In genomic region chr4:98395690-98396437, GRCm38 (mm10) we compare ENCODE assay signal across 8 mouse cellular contexts. TPM values are rescaled to one million over a fixed set of nuclear protein-coding genes. Genes with fewer than 3 reads are reported as not detected.
A peak's percentile ranks its signal among the peaks of the same experiment; 100 is the strongest.
DNase-seq lines count a peak whose midpoint lies in the region; ATAC-seq and TF ChIP-seq lines count a peak whose summit lies in the region.

TSS of gene Patj (plus strand) at chr4:98395785.

- TF ChIP-seq EP300 in heart, postnatal 0 days (IDR thresholded peaks at IDR 0.05; ENCODE audit: low read depth): no peak

- peak; percentile 88 for TF ChIP-seq POLR2A in brain, embryonic 14.5 days (IDR thresholded peaks at IDR 0.05; ENCODE audit: borderline replicate concordance, extremely low read depth, insufficient read depth, insufficient read length, poor library complexity, severe bottlenecking)

- peak; percentile 79 for DNase-seq in brain, embryonic 14.5 days (ENCODE audit: low read depth)
- DNase-seq in forebrain, embryonic 14.5 days (ENCODE audit: low spot score): peak; percentile 70
- peak; percentile 40 for DNase-seq in heart, postnatal 0 days (ENCODE audit: low spot score)
- DNase-seq in kidney, postnatal 36 days: peak; percentile 77 to 86
- no peak for DNase-seq in liver, embryonic 13.5 days
- peak; percentile 73 for DNase-seq in neural tube, embryonic 11.5 days (ENCODE audit: low spot score)

- peak within 1 kb of the TSS; percentile 75 for H3ac ChIP-seq in C2C12 (ENCODE audit: control insufficient read depth, insufficient read length, low read depth)

- peak within 1 kb of the TSS; percentile 99 for H3K9ac ChIP-seq in forebrain, embryonic 14.5 days (ENCODE audit: low read length)
- peak within 1 kb of the TSS; percentile 94 for H3K9ac ChIP-seq in heart, postnatal 0 days (replicated peaks; ENCODE audit: low read depth, low read length)
- peak within 1 kb of the TSS; percentile 69 for H3K9ac ChIP-seq in liver, embryonic 13.5 days
- H3K9ac ChIP-seq in neural tube, embryonic 11.5 days (ENCODE audit: low read length): peak within 1 kb of the TSS; percentile 97
- peak within 1 kb of the TSS; percentile 99 for H3K9ac ChIP-seq in stomach, embryonic 16.5 days (ENCODE audit: low read length)

- H3K4me1 ChIP-seq in forebrain, embryonic 14.5 days (ENCODE audit: control insufficient read depth, insufficient read depth, low read length): peaks cover 3% of the 10 kb centered on the region; the same call in 1 of the 2 replicates
- peaks cover 3% of the 10 kb centered on the region; the same call in 1 of the 2 replicates for H3K4me1 ChIP-seq in heart, postnatal 0 days (ENCODE audit: control insufficient read depth, insufficient read depth)
- H3K4me1 ChIP-seq in liver, embryonic 13.5 days (replicated peaks): peaks cover 8% of the 10 kb centered on the region
- H3K4me1 ChIP-seq in neural tube, embryonic 11.5 days (ENCODE audit: control insufficient read depth, insufficient read depth, low read length): 0 out of 2 replicates have a peak, but pooled peaks cover 2% of the 10 kb centered on the region
- H3K4me1 ChIP-seq in stomach, embryonic 16.5 days (ENCODE audit: control insufficient read depth, insufficient read depth, low read length): peaks cover 7% of the 10 kb centered on the region; the same call in 1 of the 2 replicates

- H3K4me3 ChIP-seq in C2C12 (ENCODE audit: insufficient read depth, poor library complexity, severe bottlenecking): peak within 1 kb of the TSS; percentile 25
- H3K4me3 ChIP-seq in forebrain, embryonic 14.5 days (ENCODE audit: low read depth, low read length): peak within 1 kb of the TSS; percentile 84
- H3K4me3 ChIP-seq in heart, postnatal 0 days (ENCODE audit: low read depth, low read length): peak within 1 kb of the TSS; percentile 78
- peak within 1 kb of the TSS; percentile 66 for H3K4me3 ChIP-seq in liver, embryonic 13.5 days (replicated peaks)
- peak within 1 kb of the TSS; percentile 76 for H3K4me3 ChIP-seq in neural tube, embryonic 11.5 days (ENCODE audit: low read depth, low read length)
- H3K4me3 ChIP-seq in stomach, embryonic 16.5 days (replicated peaks; ENCODE audit: low read length): peak within 1 kb of the TSS; percentile 81

- H3K36me3 ChIP-seq in C2C12 (ENCODE audit: control insufficient read depth, insufficient read depth): no peaks in the 10 kb centered on the region
- H3K36me3 ChIP-seq in forebrain, embryonic 14.5 days (ENCODE audit: control insufficient read depth, insufficient read depth, low read length): no peaks in the 10 kb centered on the region
- H3K36me3 ChIP-seq in heart, postnatal 0 days (replicated peaks; ENCODE audit: control insufficient read depth, insufficient read depth, low read length): no peaks in the 10 kb centered on the region
- no peaks in the 10 kb centered on the region for H3K36me3 ChIP-seq in liver, embryonic 13.5 days
- no peaks in the 10 kb centered on the region for H3K36me3 ChIP-seq in neural tube, embryonic 11.5 days (ENCODE audit: control insufficient read depth, insufficient read depth, low read length)
- H3K36me3 ChIP-seq in stomach, embryonic 16.5 days (ENCODE audit: control insufficient read depth, insufficient read depth, low read length): no peaks in the 10 kb centered on the region

- no peak for TF ChIP-seq CTCF in C2C12 (IDR thresholded peaks at IDR 0.05; ENCODE audit: control insufficient read depth, insufficient read depth, insufficient read length)
- TF ChIP-seq CTCF in brain, embryonic 14.5 days (IDR thresholded peaks at IDR 0.05; ENCODE audit: borderline replicate concordance, extremely low read depth, insufficient read depth, insufficient read length): no peak
- no peak for TF ChIP-seq CTCF in heart, postnatal 0 days (IDR thresholded peaks at IDR 0.05; ENCODE audit: low read depth)

- no peaks in the 10 kb centered on the region for H3K79me2 ChIP-seq in C2C12 (ENCODE audit: control insufficient read depth, insufficient read depth)

- H3K79me3 ChIP-seq in C2C12 (ENCODE audit: low read depth): no peaks in the 10 kb centered on the region

- no peaks in the 10 kb centered on the region for H3K27me3 ChIP-seq in C2C12 (ENCODE audit: control insufficient read depth, insufficient read depth, insufficient read length)
- H3K27me3 ChIP-seq in forebrain, embryonic 14.5 days (replicated peaks; ENCODE audit: control insufficient read depth, insufficient read depth, low read length): no peaks in the 10 kb centered on the region
- no peaks in the 10 kb centered on the region for H3K27me3 ChIP-seq in heart, postnatal 0 days (ENCODE audit: control insufficient read depth, insufficient read depth, low read length)
- peaks cover 11% of the 10 kb centered on the region for H3K27me3 ChIP-seq in liver, embryonic 13.5 days
- no peaks in the 10 kb centered on the region for H3K27me3 ChIP-seq in neural tube, embryonic 11.5 days (ENCODE audit: control insufficient read depth, insufficient read depth, low read length)
- H3K27me3 ChIP-seq in stomach, embryonic 16.5 days (ENCODE audit: control insufficient read depth, insufficient read depth, low read length): no peaks in the 10 kb centered on the region

- H3K9me3 ChIP-seq in forebrain, embryonic 14.5 days (replicated peaks; ENCODE audit: control insufficient read depth, low read length): no peaks in the 10 kb centered on the region
- no peaks in the 10 kb centered on the region for H3K9me3 ChIP-seq in heart, postnatal 0 days (replicated peaks; ENCODE audit: control insufficient read depth, low read length)
- H3K9me3 ChIP-seq in liver, embryonic 13.5 days (replicated peaks): no peaks in the 10 kb centered on the region
- no peaks in the 10 kb centered on the region for H3K9me3 ChIP-seq in neural tube, embryonic 11.5 days (ENCODE audit: control insufficient read depth, low read length)
- no peaks in the 10 kb centered on the region for H3K9me3 ChIP-seq in stomach, embryonic 16.5 days (replicated peaks; ENCODE audit: control insufficient read depth, low read length)

- H3K4me2 ChIP-seq in forebrain, embryonic 14.5 days (ENCODE audit: low read length): peak within 1 kb of the TSS; percentile 86
- H3K4me2 ChIP-seq in heart, postnatal 0 days (ENCODE audit: low read depth, low read length): peak within 1 kb of the TSS; percentile 98
- H3K4me2 ChIP-seq in liver, embryonic 13.5 days: peak within 1 kb of the TSS; percentile 81
- H3K4me2 ChIP-seq in neural tube, embryonic 11.5 days (ENCODE audit: low read depth): peak within 1 kb of the TSS; percentile 98
- peak within 1 kb of the TSS; percentile 89 for H3K4me2 ChIP-seq in stomach, embryonic 16.5 days (ENCODE audit: low read depth, low read length)

- WGBS in forebrain, embryonic 14.5 days: 2% methylated on average over 72 of the region's 73 CpGs
- 1% methylated on average over 61 of the region's 73 CpGs for WGBS in heart, postnatal 0 days
- 3% methylated on average over 73 of the region's 73 CpGs for whole genome bisulfite sequencing in liver, embryonic 13.5 days (ENCODE audit: insufficient replicate concordance)
- WGBS in neural tube, embryonic 11.5 days: under 1% methylated on average over 62 of the region's 73 CpGs
- under 1% methylated on average over 72 of the region's 73 CpGs for WGBS in stomach, embryonic 16.5 days

- ATAC-seq in forebrain, embryonic 14.5 days: peak; percentile 89
- ATAC-seq in heart, postnatal 0 days (ENCODE audit: insufficient read depth, low read depth): peak; percentile 87
- peak; percentile 48 for ATAC-seq in liver, embryonic 13.5 days (ENCODE audit: low read depth)
- peak; percentile 79 for ATAC-seq in neural tube, embryonic 11.5 days (ENCODE audit: insufficient read depth, low FRiP score, low TSS enrichment)
- ATAC-seq in stomach, embryonic 16.5 days (ENCODE audit: insufficient read depth, low FRiP score): peak; percentile 89

- H3K27ac ChIP-seq in forebrain, embryonic 14.5 days (ENCODE audit: low read depth, low read length): peak within 1 kb of the TSS; percentile 66; the same call in 1 of the 2 replicates
- peak within 1 kb of the TSS; percentile 73 for H3K27ac ChIP-seq in heart, postnatal 0 days (ENCODE audit: low read depth)
- H3K27ac ChIP-seq in liver, embryonic 13.5 days: no peak within 1 kb of the TSS
- H3K27ac ChIP-seq in neural tube, embryonic 11.5 days (ENCODE audit: low read depth, low read length): 0 out of 2 replicates have a peak within 1 kb of the TSS, but pooled peaks have one; percentile 34
- H3K27ac ChIP-seq in stomach, embryonic 16.5 days (ENCODE audit: low read length): peak within 1 kb of the TSS; percentile 93

TF ChIP-seq in C2C12, 6 proteins besides CTCF, POLR2A, EP300 and RAD21:
- no peak for TF ChIP-seq CEBPB (IDR thresholded peaks at IDR 0.05; ENCODE audit: low read depth)
- TF ChIP-seq MAX (IDR thresholded peaks at IDR 0.05): no peak
- TF ChIP-seq USF1 (IDR thresholded peaks at IDR 0.05; ENCODE audit: low read depth): no peak
- no peak for TF ChIP-seq MYOD1 (IDR thresholded peaks at IDR 0.05; ENCODE audit: control insufficient read depth, insufficient read length, low read depth)
- TF ChIP-seq MYOG (IDR thresholded peaks at IDR 0.05; ENCODE audit: control insufficient read depth, extremely low read depth, insufficient read length): no peak
- TF ChIP-seq FOSL1 (IDR thresholded peaks at IDR 0.05; ENCODE audit: insufficient read depth, low read length, poor library complexity, severe bottlenecking): no peak

RNA-seq across cellular contexts. Expression of gene Patj, which starts in this region (rescaled TPM):
- 3.3 TPM for polyA plus RNA-seq in C2C12 (2012; fragmentation: generic; extraction: Trizol)
- 7.1 and 9.0 TPM in 2 replicates for polyA plus RNA-seq in brain, embryonic 14.5 days (2012; rRNA removed)
- 7.1 and 7.5 TPM in 2 replicates for polyA plus RNA-seq in forebrain, embryonic 14.5 days (2014; fragmentation: Nextera tagmentation; extraction: Ambion mirVana)
- 9.1 and 1,302 TPM in 2 replicates for total RNA-seq in heart, postnatal 0 days (2014; rRNA removed; ENCODE audit: low replicate concordance)
- polyA plus RNA-seq in heart, postnatal 0 days (2015; fragmentation: Nextera tagmentation; extraction: Ambion mirVana): 3.9 and 5.2 TPM in 2 replicates
- polyA plus RNA-seq in liver, embryonic 13.5 days (2015; fragmentation: Nextera tagmentation; extraction: Ambion mirVana): 1.4 and 2.2 TPM in 2 replicates
- polyA plus RNA-seq in neural tube, embryonic 11.5 days (2014; fragmentation: Nextera tagmentation; extraction: Ambion mirVana): 7.2 and 11.6 TPM in 2 replicates
- polyA plus RNA-seq in stomach, embryonic 16.5 days (2015; fragmentation: Nextera tagmentation; extraction: Ambion mirVana): 19.0 and 24.0 TPM in 2 replicates

Comparison
In these comparisons a context has a peak if more than half of its experiments do, and no peak if none do; other contexts are left out.
1. H3K4me3 ChIP-seq: peak in every context shown above with its lines; median percentile 84 in forebrain, embryonic 14.5 days; 81 in stomach, embryonic 16.5 days; 78 in heart, postnatal 0 days; 76 in neural tube, embryonic 11.5 days; 66 in liver, embryonic 13.5 days; 25 in C2C12.